Mouse (Mus musculus) small intestine, adult 2 months (tissue): ENCODE results near the gene Dock1. TPM values are rescaled to one million over a fixed set of nuclear protein-coding genes. Genes with fewer than 3 reads are reported as not detected.

Experiments used
- H3K27ac ChIP-seq: fragments of 200-500 bp; 2 replicates; pipeline ENCODE4 v1.5.1; 2012; ENCODE audit warnings: low read depth, low read length, control low read depth, inconsistent platforms; ENCODE audit not compliant: insufficient read depth
- H3K27me3 ChIP-seq: fragments of 200-500 bp; 2 replicates; pipeline ENCODE4 v1.6.1; 2012; ENCODE audit warnings: mild to moderate bottlenecking, moderate library complexity, low read length, inconsistent platforms; ENCODE audit not compliant: control insufficient read depth, insufficient read depth
- H3K36me3 ChIP-seq: fragments of 200-500 bp; 2 replicates; pipeline ENCODE4 v1.6.1; 2012; ENCODE audit warnings: mild to moderate bottlenecking, low read length, control low read depth, inconsistent platforms; ENCODE audit not compliant: control insufficient read depth, insufficient read depth
- H3K4me1 ChIP-seq: fragments of 200-500 bp; 2 replicates; pipeline ENCODE4 v1.6.1; 2012; ENCODE audit warnings: low read length, inconsistent platforms, mixed read lengths; ENCODE audit not compliant: control insufficient read depth, insufficient read depth, insufficient read length
- H3K4me3 ChIP-seq: fragments of 200-500 bp; 2 replicates; pipeline ENCODE4 v1.5.1; 2012; ENCODE audit warnings: low read depth, mild to moderate bottlenecking, control low read depth, inconsistent platforms, low read length, moderate library complexity
- CTCF ChIP-seq: fragments of 200-500 bp; IDR thresholded peaks from 2 replicates; pipeline ENCODE4 v1.5.1; 2012; ENCODE audit warnings: low read depth, mild to moderate bottlenecking, control low read depth, inconsistent platforms, low read length, moderate library complexity, mixed read lengths; ENCODE audit not compliant: insufficient replicate concordance, insufficient read length; ENCODE audit errors: extremely low read depth
- POLR2A ChIP-seq: fragments of 200-500 bp; IDR thresholded peaks from 2 replicates; pipeline ENCODE4 v1.6.1; 2012; ENCODE audit warnings: low read depth, mild to moderate bottlenecking, control low read depth, inconsistent platforms, low read length, moderate library complexity
- WGBS: fragments of 180-500 bp; shearing (Covaris S2); methylation state at CpG from one replicate; pipeline ENCODE4 v1.1.7; 2018; 5-methylcytosine and 5-hydroxymethylcytosine counted together
- polyA plus RNA-seq: library from polyadenylated mRNA; depleted of rRNA; stranded (reverse); fragments of >200 nt; gene quantifications from 2 replicates; pipeline ENCODE4 v1.2.3, GENCODE M21; 2012

Gene Dock1
- polyA plus RNA-seq, 1 experiment = 3.8 TPM

GRCm38 (mm10) chr7:135077806-135078205, 407.4 kb downstream of the Dock1 start:
- Histone ChIP-seq H3K4me1 (no peaks in the 10 kb centered on the region), H3K36me3 (no peaks in the 10 kb centered on the region), H3K4me3 (no peak overlapping the region), H3K27me3 (no peaks in the 10 kb centered on the region), H3K27ac (no peak overlapping the region)
- WGBS = 87% methylated on average over 10 of the region's 10 CpGs
- no peak for TF ChIP-seq CTCF
- no peak for TF ChIP-seq POLR2A

- no peak overlapping the region for H3K27ac ChIP-seq
Measured at GRCm38 (mm10) chr7:135083421-135083820, 413.0 kb downstream of the Dock1 start.

GRCm38 (mm10) chr7:135084069-135084468, 413.6 kb downstream of the Dock1 start:
- WGBS = 77% methylated on average over 7 of the region's 7 CpGs

More at GRCm38 (mm10) chr7:135083421-135083820, 413.0 kb downstream of the Dock1 start:
- Histone ChIP-seq H3K36me3 (no peaks in the 10 kb centered on the region), H3K4me3 (no peak overlapping the region), H3K4me1 (no peaks in the 10 kb centered on the region), H3K27me3 (no peaks in the 10 kb centered on the region)
- 88% methylated on average over 8 of the region's 8 CpGs for WGBS
- TF ChIP-seq CTCF = no peak
- TF ChIP-seq POLR2A = no peak

GRCm38 (mm10) chr7:135086556-135086955, 416.1 kb downstream of the Dock1 start:
- Histone ChIP-seq H3K4me3 (no peak overlapping the region), H3K4me1 (no peaks in the 10 kb centered on the region), H3K27me3 (no peaks in the 10 kb centered on the region), H3K27ac (no peak overlapping the region), H3K36me3 (no peaks in the 10 kb centered on the region)
- 86% methylated on average over 5 of the region's 5 CpGs for WGBS
- TF ChIP-seq POLR2A = no peak
- no peak for TF ChIP-seq CTCF

More at GRCm38 (mm10) chr7:135084069-135084468, 413.6 kb downstream of the Dock1 start:
- no peaks in the 10 kb centered on the region for H3K4me1 ChIP-seq
- no peaks in the 10 kb centered on the region for H3K27me3 ChIP-seq
- H3K4me3 ChIP-seq = no peak overlapping the region
- H3K27ac ChIP-seq = no peak overlapping the region
- TF ChIP-seq POLR2A (no peak), CTCF (no peak)
- no peaks in the 10 kb centered on the region for H3K36me3 ChIP-seq

GRCm38 (mm10) chr7:135089626-135090025, 419.2 kb downstream of the Dock1 start:
- Histone ChIP-seq H3K4me1 (no peaks in the 10 kb centered on the region), H3K36me3 (no peaks in the 10 kb centered on the region), H3K4me3 (no peak overlapping the region), H3K27me3 (no peaks in the 10 kb centered on the region), H3K27ac (no peak overlapping the region)
- no peak for TF ChIP-seq CTCF
- no peak for TF ChIP-seq POLR2A
- WGBS = 86% methylated on average over 4 of the region's 4 CpGs

GRCm38 (mm10) chr7:135093851-135094250, 423.4 kb downstream of the Dock1 start:
- TF ChIP-seq POLR2A = no peak
- TF ChIP-seq CTCF = no peak

GRCm38 (mm10) chr7:135101921-135102320, 431.5 kb downstream of the Dock1 start:
- no peak overlapping the region for H3K27ac ChIP-seq
- H3K4me1 ChIP-seq = no peaks in the 10 kb centered on the region
- no peaks in the 10 kb centered on the region for H3K27me3 ChIP-seq
- no peaks in the 10 kb centered on the region for H3K36me3 ChIP-seq
- no peak for TF ChIP-seq CTCF
- no peak for TF ChIP-seq POLR2A
- 94% methylated on average over 7 of the region's 7 CpGs for WGBS
- H3K4me3 ChIP-seq = no peak overlapping the region

More at GRCm38 (mm10) chr7:135093851-135094250, 423.4 kb downstream of the Dock1 start:
- Histone ChIP-seq H3K36me3 (no peaks in the 10 kb centered on the region), H3K4me3 (no peak overlapping the region), H3K27me3 (no peaks in the 10 kb centered on the region), H3K4me1 (no peaks in the 10 kb centered on the region), H3K27ac (no peak overlapping the region)
- 82% methylated on average over 2 of the region's 2 CpGs for WGBS
